Mouse (Mus musculus) frontal cortex, postnatal 36 days (tissue): ENCODE measurements around the gene Wdr20.

Experiments used
- DNase-seq, 2 experiments: peaks; one replicate each; pipeline ENCODE4 v3.0.0; 2022; ENCODE audit warnings: low spot score in 2 of 2

Gene Wdr20

DNA sequence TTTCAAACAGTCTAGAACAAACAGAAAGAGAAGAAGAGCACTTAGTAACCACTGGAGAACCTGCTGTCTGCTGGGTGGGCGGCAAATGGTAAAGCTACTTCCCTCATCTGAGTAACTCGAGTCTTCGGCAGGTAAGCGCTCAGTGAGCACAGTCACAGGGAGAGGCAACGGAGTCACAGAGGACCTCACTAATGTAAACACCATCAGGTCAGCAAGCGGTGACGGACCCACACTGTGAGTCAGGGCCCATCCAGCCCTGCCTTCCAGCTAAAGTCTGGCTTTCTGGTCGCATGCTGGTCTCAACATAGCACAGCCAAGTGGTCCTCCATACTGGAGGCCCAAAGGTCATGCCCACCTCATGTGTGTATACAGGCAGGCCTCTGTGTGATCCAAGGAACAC is 81.6 kb downstream of the Wdr20 start:
- DNase-seq: no peak

DNA sequence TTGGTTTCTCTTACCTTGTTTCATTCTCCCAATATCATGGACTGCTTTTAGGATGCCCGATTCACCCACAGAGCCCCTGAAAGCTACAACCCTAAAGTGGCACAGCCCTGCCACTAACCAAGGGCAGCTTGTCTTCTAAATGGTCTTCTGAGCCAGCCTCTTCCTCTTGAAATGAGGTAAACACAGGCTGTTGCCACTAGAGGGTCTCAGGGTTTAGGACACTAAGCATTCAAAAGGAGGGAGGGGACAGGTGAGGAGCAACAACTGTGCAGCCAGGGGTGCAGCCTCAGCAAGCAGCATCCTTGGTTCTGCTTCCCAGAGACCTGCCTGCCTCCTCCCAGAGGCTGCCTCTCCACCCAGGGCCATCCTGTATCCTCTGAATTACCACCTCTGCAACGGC is 84.0 kb downstream of the Wdr20 start:
- DNase-seq: no peak

DNA sequence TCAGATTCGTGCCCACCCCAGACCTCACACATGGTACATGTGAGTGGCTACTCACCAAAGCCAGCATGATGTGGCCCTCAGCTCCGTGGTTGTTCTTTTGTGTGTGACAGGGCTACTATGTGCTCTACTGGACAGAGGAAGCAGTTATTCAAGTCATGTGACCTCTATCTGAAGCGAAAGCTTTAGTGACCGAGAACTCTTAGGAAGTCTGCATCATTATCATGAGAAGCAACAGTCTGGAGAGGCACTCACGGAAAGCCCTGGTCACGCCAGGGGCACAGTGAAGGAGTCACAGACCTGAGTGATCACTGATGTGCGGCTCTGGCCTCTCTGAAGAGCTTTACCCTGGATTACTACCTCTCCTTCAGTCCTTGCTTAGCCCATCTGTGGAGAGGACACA is 84.6 kb downstream of the Wdr20 start:
- no peak for DNase-seq

DNA sequence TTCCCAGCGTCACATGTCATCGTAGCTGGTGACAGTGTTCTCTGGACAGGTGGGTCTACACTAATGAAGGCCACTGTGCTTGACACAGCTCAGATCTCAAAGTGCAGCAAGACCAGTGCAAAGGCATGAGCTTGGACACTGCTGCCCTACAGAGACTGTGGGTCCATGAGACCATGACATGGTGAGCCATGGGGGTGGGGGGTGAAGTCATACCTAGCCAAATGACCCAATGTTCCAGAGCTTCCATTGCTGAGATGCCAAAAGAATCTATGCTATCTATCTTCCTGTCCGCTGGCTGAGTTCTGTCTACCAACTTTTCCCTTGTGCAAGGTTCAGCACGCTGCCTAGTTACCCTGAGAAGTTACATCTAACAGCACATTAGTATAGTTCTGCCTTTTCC is 91.2 kb downstream of the Wdr20 start:
- no peak for DNase-seq

GRCm38 (mm10) chr12:110830293-110831024 is 92.7 kb downstream of the Wdr20 start:
- DNase-seq: no peak

DNA sequence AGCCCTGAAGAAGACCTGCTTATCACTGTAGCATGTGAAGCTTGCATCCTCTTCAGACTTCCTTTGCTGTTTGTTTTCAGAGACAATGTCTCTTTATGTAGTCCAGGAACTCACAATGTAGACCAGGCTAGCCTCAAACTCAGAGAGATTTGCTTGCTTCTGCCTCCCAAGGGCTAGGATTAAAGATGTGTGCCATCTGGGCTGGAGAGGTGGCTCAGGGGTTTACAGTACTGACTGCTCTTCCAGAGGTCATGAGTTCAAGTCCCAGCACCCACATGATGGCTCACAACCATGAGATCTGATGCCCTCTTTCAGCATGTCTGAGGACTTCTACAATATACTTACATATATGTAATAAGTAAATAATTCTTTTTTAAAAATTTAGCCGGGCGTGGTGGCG is 97.4 kb downstream of the Wdr20 start:
- DNase-seq: no peak

DNA sequence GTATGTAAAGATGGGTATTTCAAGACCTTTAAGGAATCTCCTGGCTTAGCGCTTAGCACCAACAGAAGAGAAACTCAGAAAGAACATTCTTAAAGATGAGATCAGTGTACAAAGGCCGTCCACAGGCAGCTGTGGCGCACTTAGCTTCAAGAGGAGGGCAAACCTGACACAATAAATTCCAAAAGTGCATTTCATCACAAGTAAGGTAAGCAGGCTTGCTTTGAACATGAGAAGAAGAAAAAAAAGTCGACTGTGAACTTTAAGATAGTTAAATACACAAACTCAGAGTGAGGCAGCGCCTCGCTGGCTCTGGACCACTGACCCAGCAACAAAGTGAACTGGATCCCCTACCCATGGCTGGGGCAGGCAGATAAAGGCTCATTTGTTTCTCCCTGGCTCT is 99.0 kb downstream of the Wdr20 start:
- DNase-seq: no peak

DNA sequence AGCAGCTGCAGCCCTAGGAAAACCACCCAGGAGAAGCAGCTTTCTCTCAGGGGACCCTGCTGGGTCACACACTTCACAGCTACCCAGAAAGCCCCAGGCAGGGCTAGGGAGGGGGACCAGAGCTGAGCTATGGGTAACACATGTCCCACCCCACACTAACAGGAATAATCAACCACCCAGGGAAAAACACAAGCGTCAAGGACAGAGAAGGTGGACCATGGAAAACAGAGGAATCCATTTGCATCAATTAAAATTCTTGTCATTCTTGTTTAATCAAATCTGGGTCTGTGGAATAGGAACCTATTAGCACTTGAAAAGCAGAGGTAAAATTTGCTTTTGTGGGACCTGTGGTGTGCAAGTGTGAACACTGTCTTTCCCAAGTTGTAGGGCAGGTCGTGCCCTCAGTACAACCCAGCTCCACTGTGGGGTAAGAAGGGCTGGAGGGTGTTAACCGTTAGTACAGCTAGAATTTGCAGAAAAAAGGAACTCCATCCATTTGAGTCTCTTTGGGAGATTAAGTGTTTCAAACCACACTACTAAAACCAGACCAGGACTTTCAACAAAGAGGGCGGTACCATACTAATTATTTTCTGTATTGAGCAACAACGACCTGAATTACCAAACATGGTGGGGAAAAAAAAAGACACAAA is 99.6 kb downstream of the Wdr20 start:
- no peak for DNase-seq

GRCm38 (mm10) chr12:110837850-110838249 is 100.1 kb downstream of the Wdr20 start:
- DNase-seq: no peak

GRCm38 (mm10) chr12:110840348-110841198 is 102.8 kb downstream of the Wdr20 start, which contains the start of gene Mok:
Gene Mok, minus strand, starts transcription at chr12:110840939.
- peak; percentile 97 to 99 for DNase-seq

- no peak for DNase-seq
Observed at GRCm38 (mm10) chr12:110841731-110842493, 104.2 kb downstream of the Wdr20 start.

DNA sequence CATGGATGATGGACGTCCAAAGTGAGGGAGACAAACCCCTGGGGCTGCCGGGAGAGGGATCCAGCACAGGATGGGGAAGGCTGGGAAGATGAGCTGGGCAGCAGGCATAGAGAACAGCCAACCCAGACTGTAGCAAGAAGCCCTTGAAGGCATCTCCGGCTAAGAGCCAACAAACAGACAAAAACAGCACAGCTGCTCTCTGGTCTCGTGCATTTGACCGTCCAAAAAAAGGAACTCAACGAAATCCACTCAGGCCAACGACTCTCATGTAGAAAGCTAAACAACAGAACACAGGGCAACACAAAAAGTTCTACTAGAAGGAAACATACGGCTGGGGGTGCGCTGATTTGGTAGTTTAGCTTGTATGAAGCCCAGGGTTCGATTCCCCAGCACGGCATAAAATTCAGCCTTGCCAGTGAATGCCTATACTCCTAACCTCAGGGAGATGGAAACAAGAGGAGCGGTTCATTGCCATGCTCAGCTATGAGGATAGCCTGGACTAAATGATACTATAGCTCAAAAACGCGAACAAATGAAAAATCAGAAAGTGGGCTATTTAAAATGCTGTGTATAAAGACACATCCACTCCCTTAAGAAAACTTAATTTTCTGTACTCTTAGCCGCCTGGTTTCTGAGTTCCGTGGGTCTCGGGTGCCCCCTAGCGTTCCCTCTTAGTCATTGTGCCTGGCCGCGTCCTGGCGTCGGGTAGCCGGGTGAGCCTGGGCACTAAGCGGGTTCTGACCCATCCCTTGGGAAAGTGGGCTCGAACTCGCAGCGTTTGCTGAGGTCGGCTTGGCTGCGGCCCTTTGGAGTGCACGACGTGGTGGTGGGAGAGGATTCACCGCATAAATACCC is 105.7 kb downstream of the Wdr20 start:
- DNase-seq: peak; percentile 85 to 88

DNA sequence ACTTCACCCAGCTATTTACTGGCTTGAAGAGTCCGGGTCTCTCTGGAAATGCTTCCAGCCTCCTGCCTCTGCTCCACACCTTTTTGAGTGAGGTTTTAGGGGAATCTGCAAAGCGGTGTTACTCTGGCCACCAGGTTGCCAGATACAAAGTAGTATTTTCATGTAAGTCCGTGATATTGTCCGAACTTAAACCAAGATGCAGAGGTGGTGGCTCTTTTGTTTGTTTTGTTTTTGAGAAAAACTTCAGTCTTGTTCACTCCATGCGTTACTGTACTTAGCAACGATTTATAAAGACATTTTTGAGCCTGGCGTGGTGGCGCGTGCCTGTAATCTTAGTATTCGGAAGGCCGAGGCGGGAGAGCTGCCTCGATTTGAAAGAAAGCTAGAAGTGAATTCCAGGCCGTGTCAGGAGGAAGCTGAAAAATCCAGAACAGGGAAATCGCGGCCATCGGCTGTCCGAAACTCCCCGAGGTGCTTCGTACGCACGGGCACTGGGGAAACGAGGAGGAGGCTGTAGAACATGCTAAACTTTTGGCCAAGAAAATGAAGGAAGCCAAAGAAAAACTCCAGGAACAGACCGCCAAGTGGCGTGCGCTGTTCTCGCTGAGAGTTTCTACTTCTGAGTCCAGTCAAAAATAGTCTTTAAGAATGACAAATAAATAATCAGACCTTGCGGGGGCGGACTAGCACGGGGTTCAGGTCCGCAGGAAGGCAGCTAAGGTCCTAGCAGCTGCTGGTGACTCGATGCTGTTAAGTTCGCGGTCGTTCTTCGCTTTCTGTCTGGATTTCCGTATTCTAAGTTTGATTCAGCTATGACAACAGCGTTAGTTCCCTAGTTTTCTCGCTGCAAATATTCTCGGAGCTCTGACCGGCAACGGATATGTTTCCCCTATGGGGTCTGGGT is 106.7 kb downstream of the Wdr20 start:
- DNase-seq: peak in 1 of 2 experiments; percentile 29

DNA sequence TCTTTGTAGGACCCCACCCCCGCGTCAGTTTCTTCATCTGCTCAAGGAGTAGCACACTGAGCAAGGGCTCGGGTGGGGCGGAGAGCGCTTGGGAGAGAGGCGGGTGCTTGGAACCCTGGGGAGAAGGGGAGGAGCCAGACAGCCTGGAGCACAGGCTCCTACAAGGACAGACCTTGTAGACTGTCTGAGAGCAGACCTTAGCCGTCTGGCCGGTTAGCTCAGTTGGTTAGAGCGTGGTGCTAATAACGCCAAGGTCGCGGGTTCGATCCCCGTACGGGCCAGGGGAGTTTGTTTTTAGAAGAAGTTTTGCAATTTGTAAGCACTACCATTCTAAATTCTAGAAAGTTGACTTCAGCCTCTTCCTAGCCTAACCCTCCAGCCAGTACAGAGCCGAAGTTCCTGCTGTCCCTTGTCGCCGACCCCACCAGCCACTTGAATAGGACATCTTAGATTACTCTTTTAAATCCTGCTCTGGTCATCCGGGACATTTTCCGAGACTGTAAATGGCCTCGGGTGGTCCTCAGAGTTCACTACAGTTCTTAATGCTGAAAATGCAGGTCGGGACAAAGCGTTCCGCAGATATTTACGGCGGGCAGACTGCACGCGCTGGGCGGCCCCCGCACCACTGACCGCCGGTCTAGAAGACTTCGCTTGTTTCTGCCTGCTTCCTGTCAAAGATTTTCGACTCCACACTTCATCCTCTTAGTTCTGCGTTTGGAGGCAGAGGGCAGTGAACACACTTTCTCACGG is 107.6 kb downstream of the Wdr20 start:
- DNase-seq: peak; percentile 88 to 89

DNA sequence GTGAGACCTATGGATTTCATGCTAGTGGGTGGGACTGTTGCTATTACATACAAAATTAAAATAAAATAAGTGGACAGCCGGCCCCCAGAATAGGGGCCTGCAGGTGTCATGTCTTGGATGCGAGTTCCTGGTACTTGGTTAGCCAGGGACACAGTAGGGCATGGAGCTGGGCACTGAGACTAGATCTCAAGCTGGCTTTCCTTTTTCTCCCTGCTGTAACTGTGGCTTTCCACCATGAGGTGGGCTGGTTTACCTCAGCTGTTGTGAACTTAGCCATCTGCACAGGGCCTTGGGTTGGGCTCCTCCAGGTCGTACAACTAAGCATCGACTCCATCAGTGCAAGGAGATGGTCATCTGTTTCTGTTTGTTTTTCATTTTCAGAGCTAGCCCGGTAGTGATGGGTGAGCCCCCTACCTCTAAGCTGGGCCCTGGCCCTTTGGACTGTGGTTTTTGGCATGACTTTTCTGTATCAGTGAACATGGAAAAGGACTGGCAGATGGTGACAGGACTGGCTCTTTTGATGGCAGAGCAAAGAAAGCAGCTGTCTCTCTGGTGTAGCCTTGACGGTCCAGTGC is 108.5 kb downstream of the Wdr20 start:
- DNase-seq: no peak

- DNase-seq: peak; percentile 85 to 91
Observed at GRCm38 (mm10) chr12:110850010-110850928, 112.5 kb downstream of the Wdr20 start, which contains the start of gene Zfp839. Gene Zfp839, plus strand, starts transcription at chr12:110850253.

- no peak for DNase-seq
Observed at GRCm38 (mm10) chr12:110850929-110851256, 113.1 kb downstream of the Wdr20 start.

- no peak for DNase-seq
Observed at GRCm38 (mm10) chr12:110851414-110851813, 113.7 kb downstream of the Wdr20 start.
